Mouse (Mus musculus) gastrocnemius, adult 2 months (tissue): ENCODE results near the gene Tjp3. TPM values are rescaled to one million over a fixed set of nuclear protein-coding genes. Genes with fewer than 3 reads are reported as not detected.
A peak's percentile ranks its signal among the peaks of the same experiment; 100 is the strongest.

ENCODE experiments used
- DNase-seq: peaks from one replicate; pipeline ENCODE4 v3.0.0; 2022
- H3K27ac ChIP-seq: fragments of 200-600 bp; 2 replicates; pipeline ENCODE4 v1.8.1; 2022; ENCODE audit warnings: mild to moderate bottlenecking
- H3K4me3 ChIP-seq: fragments of 200-600 bp; 2 replicates; pipeline ENCODE4 v1.8.1; 2022; ENCODE audit warnings: mild to moderate bottlenecking, moderate library complexity
- CTCF ChIP-seq: fragments of 200-600 bp; IDR thresholded peaks from 2 replicates; pipeline ENCODE4 v1.8.1; 2022; ENCODE audit warnings: antibody characterized with exemption, mild to moderate bottlenecking, moderate library complexity
- intact Hi-C: fragments of 180-260 bp; cut with DNase I; formaldehyde crosslinking; loops from one replicate; pipeline ENCODE4 v1.15.1; 2025
- total RNA-seq, 2 experiments: library from RNA; stranded (reverse); gene quantifications; 2 replicates each; pipeline ENCODE4 v1.2.3; 2021

Tjp3 gene
- total RNA-seq, 2 experiments from 2014 or later, result not detected

DNA sequence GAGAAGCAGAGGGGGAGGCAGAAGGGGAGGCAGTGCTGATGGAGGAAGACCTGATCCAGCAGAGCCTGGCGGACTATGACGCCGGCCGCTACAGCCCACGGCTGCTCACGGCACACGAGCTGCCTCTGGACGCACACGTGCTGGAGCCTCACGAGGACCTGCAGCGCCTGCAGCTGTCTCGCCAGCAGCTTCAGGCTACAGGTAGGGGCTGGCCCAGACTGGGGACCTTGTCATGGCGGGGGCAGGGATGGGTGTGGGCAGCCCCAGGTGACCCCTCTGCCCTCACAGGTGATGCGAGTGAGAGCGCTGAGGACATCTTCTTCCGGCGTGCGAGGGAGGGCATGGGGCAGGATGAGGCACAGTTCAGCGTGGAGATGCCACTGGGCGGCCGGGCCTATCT is 33.8 kb upstream of the Tjp3 start:
- H3K27ac ChIP-seq, result no peak overlapping the region
- H3K4me3 ChIP-seq, result no peak overlapping the region
- no peak for TF ChIP-seq CTCF
- intact Hi-C loops, result loop anchor here (2.0 kb wide), 1 partner anchor 18 kb away; the partner anchor contains the start of gene Gipc3
- DNase-seq, result no peak

GRCm38 (mm10) chr10:81323791-81324530 is 32.6 kb upstream of the Tjp3 start:
- H3K4me3 ChIP-seq, result no peak overlapping the region
- H3K27ac ChIP-seq, result no peak overlapping the region
- TF ChIP-seq CTCF, result no peak
- DNase-seq, result no peak
- intact Hi-C loops, result loop anchor here (2.0 kb wide), 2 partner anchors 19 to 25 kb away; partner anchors contain the start of gene Gipc3

- TF ChIP-seq CTCF, result no peak
- no peak for DNase-seq
- intact Hi-C loops, result loop anchor here (2.0 kb wide), 1 partner anchor 26 kb away; no protein-coding TSS in a partner anchor
- no peak overlapping the region for H3K4me3 ChIP-seq
- no peak overlapping the region for H3K27ac ChIP-seq
These were observed 31.9 kb upstream of the Tjp3 start for GRCm38 (mm10) chr10:81323141-81323775.

DNA sequence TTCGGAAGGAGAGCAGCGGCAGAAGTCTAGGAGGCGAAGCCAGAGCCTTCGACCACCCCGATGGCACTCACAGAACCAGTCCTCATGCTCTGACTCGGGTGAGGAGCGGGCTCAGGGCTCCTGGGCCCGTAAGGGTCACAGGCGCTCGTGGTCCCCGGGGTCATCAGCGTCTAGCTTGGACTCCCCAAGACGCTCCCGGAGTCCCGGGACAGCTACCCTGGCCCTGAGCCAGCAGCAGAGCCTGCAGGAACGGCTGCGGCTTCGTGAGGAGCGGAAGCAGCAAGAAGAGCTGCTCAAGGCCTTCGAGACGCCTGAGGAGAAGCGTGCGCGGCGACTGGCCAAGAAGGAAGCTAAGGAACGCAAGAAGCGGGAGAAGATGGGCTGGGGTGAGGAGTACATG is 31.1 kb upstream of the Tjp3 start:
- Histone ChIP-seq H3K27ac (no peak overlapping the region), H3K4me3 (peak overlapping the region; percentile 98)
- intact Hi-C loops, result loop anchor here (2.0 kb wide), 1 partner anchor 26 kb away; no protein-coding TSS in a partner anchor
- TF ChIP-seq CTCF, result no peak
- DNase-seq, result no peak

DNA sequence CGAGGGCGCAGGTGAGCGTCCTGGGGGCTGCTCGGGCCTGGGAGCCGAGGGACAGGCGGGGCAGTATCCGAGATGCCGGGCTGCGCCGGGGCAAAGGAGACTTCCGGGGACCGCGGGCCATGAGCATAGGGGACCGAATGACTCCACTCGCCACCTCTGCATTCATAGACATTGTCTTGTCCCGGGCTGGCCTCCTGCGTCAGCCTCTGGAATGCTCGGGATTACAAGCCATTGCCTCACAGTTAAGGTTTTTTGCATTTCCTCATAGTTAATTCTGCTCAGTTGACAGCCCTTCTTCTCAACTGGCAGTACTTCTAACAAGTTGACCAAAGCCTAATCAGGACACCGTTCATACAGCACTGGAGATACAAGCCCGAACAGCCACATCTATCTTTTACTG is 30.1 kb upstream of the Tjp3 start:
- H3K27ac ChIP-seq, result peak overlapping the region; percentile 98
- H3K4me3 ChIP-seq, result peak overlapping the region; percentile 98
- intact Hi-C loops, result no loop called here
- TF ChIP-seq CTCF, result no peak
- no peak for DNase-seq

- TF ChIP-seq CTCF, result peak; percentile 16; the same call in 1 of the 2 replicates
- Histone ChIP-seq H3K4me3 (peak within 1 kb of the TSS; percentile 98), H3K27ac (peak within 1 kb of the TSS; percentile 98)
- intact Hi-C loops, result no loop called here
- peak; percentile 100 for DNase-seq
These were observed 29.4 kb upstream of the Tjp3 start, which contains the start of gene Cactin for GRCm38 (mm10) chr10:81320550-81321347. TSS of gene Cactin (plus strand) at chr10:81321103.

GRCm38 (mm10) chr10:81319741-81320549 is 28.6 kb upstream of the Tjp3 start:
- TF ChIP-seq CTCF, result no peak
- Histone ChIP-seq H3K4me3 (peak overlapping the region; percentile 98), H3K27ac (peak overlapping the region; percentile 98)
- intact Hi-C loops, result loop anchor here (2.0 kb wide), 1 partner anchor 27 kb away; the partner anchor contains the start of gene Pip5k1c
- no peak for DNase-seq

DNA sequence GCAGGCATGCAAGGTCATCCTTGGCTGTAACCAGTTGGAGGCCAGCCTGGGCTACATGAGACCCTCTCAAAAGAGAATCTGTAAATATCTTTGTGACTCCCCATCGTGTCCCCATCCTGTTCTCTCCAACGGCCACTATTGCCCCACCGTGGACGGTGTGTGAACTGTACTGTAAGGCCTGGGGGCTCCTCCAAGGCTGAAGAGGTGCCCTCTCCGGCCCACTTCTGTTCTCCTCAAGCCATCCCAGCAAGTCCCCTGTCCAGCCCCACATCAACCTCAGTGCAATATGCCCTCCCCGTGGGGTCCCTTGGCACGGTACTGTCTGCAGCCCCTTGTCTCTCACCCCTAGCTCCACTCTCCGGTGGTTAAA is 27.9 kb upstream of the Tjp3 start:
- peak; percentile 34; the same call in 1 of the 2 replicates for TF ChIP-seq CTCF
- DNase-seq, result no peak
- H3K27ac ChIP-seq, result peak overlapping the region; percentile 98
- peak overlapping the region; percentile 98 for H3K4me3 ChIP-seq
- intact Hi-C loops, result loop anchor here (2.0 kb wide), 1 partner anchor 27 kb away; the partner anchor contains the start of gene Pip5k1c

DNA sequence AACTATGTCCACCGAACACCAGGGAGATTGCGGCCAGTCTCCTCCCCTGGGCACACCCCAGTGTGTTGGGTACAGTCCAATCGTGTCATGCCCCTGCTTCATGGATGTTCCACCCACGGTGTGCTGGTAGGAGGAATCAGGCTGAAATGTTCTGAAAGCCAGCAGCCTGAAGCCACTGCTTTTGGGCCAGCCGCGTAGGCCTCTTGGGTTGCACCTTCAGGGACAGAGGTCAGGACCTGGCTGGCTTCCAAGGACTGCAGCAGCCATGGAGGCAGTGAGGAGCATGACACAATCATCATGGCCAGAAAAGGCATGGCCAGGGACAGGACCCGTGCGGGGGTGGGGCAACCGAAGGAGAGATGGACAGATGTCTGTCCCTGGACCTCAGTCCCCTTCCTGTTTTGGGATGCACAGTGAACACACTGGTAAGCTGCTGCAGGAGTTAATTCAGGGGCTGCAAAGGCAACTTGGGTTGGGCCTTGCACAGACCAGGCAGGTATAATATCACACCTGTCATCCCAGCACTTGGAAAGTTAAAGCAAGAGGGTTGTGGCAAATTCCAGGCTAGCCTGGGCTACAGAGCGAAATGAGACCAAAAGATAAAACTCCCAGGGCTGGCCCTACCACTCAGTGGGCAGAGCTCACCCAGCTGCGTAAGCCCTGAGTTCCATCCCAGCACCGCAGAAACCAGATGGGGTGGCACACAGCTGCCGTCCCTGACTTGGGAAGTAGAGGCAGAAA is 27.4 kb upstream of the Tjp3 start:
- no peak for TF ChIP-seq CTCF
- H3K27ac ChIP-seq, result peak overlapping the region; percentile 98
- DNase-seq, result peak; percentile 78
- H3K4me3 ChIP-seq, result peak overlapping the region; percentile 98
- intact Hi-C loops, result loop anchor here (2.0 kb wide), 1 partner anchor 26 kb away; the partner anchor contains the start of gene Pip5k1c

DNA sequence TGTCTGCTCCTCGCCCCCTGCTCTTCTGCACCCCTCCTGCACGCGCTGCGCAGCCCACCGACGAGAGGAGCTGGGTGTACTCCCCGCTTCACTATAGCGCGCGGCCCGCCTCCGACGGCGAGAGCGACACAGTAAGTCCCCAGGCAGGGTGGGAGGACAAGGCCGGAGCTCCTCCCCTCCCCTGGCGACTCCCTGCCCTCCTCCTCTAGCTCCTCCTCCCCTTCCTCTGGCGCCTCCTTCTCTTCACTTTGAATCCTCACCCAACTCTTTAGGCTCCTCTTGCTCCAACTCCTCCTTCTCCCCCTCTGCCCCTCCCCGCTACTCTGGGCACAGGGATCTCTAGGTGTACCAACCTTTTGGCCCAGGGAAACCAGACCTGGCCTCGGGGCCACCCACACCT is 25.9 kb upstream of the Tjp3 start:
- peak overlapping the region; percentile 33 for H3K4me3 ChIP-seq
- intact Hi-C loops, result no loop called here
- H3K27ac ChIP-seq, result peak overlapping the region; percentile 24; the same call in 1 of the 2 replicates
- no peak for DNase-seq
- TF ChIP-seq CTCF, result no peak
